Mouse (Mus musculus) erythroblast, adult 5-6 weeks (primary cell): Measurements from ENCODE around the gene Drc1. TPM values are rescaled to one million over a fixed set of nuclear protein-coding genes. Genes with fewer than 3 reads are reported as not detected.
A peak's percentile ranks its signal among the peaks of the same experiment; 100 is the strongest.

ENCODE experiments used
- ATAC-seq: replicated peaks from 2 replicates; pipeline ENCODE4 v1.8.0; 2016; ENCODE audit warnings: moderate number of reproducible peaks, mild to moderate bottlenecking, moderate TSS enrichment, inconsistent platforms; ENCODE audit not compliant: poor library complexity, low FRiP score, severe bottlenecking
- total RNA-seq, 2 experiments: library from RNA; stranded (forward) in 1 of 2; stranded (reverse) in 1 of 2; fragments of 150-400 nt in 1 of 2; fragments of 200-764, 138-1000 nt in 1 of 2; gene quantifications; 2 replicates each; pipeline versions ENCODE4 v1.2.3 to v1.2.4; 2015 to 2017; ENCODE audit warnings: low replicate concordance in 2 of 2

Gene Drc1
- total RNA-seq (2015; ENCODE audit: low replicate concordance) (not detected in 2 replicates), total RNA-seq (2017; ENCODE audit: low replicate concordance) (not detected in 2 replicates)

DNA sequence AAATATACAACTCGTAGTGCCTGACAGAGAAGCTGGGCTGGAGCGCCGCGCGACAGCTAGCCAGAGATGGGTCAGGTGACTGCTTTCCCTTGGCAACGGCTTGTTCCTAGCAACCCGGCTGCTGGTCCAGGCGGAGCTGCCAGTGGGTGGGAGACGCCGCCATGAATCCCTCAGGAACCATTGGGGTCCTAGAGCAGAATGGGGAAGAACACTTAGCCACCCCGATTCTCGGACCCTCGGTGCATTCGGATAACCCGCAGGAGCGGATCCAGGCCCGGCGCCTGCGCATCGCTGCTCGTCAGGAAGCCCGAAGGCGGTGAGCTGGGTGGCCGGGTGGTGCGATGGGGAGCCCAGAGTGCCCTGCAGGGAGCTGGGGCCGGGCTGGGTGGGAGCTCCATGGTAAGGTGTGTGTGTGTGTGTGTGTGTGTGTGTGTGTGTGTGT, at the start of gene Drc1:
Drc1 (plus strand) TSS at position 98 of the 442 bp plus-strand sequence.
- no peak for ATAC-seq

DNA sequence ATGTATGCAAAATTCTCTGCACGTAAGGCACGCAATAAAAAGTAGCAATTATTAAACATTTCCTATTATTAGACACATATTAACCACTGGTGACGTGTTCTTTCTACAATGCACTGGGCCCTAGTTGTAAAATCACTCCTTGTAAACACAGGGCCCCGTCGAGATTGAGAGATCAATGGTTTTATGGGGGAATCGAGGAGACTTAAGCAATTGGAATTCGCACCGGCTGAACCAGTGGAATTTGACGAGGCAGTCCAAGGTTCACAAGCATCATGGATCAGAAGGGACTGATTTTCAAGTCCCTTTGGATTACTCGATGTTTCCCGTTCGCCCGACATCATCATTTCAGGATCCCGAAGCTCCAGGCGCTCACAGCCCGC, 49.3 kb upstream of the Drc1 start:
- no peak; the same call in 1 of the 2 replicates for ATAC-seq

DNA sequence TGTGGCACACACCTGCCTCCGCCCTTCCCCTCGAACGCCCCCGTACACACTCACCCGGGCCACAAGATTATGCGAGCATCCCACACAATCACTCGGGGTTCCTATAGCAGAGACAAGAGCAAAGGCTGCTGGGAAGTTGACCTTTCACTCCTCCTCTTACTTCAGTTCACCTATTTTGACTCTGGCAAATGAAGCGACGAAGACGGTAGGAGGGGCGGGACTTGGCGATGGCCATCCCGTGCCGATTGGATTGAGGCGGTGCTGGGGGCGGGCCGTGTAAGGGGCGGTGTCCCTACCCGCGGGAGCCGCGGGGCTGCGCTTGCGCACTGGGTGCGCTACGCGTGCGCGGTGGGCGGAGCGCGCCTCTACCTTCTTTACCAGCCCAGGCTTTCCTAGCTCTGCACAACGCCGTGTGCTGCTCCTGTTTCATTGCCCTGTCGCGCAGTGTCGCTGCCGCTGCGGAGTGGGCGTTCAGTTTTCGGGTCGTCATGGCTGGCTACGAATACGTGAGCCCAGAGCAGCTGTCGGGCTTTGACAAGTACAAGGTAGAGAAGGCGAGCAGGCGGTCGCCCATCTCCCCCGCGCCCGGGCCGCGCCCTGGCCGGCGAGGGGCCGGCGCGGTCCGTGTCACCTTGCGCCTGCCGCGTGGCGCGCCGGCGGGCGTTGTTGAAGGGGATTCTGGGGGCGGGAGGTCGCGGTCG, 48.8 kb upstream of the Drc1 start, which contains the start of gene Selenoi:
Selenoi (plus strand) TSS at position 311 of the 701 bp plus-strand sequence.
- ATAC-seq, result peak; percentile 98

DNA sequence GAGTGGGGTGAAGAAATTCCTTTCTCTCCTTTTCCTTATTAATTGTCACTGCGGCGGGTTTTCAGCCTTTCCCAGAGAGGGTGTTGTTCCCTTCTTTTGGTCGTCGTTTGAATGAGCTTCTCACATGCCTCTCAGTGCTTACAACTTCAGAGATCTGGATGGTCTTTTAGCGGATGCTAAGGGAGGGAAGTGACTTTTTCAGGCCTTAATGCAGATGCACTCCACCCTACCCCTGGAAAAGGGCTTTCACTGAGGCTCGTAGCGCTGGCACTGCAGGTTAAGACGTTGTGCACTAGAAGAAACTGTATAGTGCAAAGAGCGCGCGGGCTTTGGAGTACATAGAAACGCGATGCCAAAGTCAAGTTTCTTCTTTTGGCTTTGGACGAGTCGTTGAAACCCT, 48.1 kb upstream of the Drc1 start:
- no peak; the same call in 1 of the 2 replicates for ATAC-seq

DNA sequence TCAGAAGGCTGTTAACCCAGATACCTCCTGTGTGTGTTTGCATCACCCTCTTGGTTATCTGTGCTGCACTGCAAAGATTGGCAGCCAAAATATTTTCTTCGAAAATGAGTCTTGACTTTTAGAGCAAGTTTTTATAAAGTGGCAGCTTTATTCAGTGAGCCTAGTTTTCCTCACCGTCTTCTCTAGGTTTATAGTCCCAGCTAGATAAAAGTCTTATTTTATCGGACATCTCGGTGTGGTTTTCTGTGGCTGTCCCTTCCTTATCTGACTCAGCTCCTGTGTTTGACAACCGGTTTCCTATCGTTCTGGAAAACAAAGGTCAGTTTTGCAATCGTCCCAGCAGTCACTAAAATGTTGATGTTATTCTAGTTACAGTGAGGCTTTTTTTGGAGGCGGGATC, 47.2 kb upstream of the Drc1 start:
- ATAC-seq, result no peak

DNA sequence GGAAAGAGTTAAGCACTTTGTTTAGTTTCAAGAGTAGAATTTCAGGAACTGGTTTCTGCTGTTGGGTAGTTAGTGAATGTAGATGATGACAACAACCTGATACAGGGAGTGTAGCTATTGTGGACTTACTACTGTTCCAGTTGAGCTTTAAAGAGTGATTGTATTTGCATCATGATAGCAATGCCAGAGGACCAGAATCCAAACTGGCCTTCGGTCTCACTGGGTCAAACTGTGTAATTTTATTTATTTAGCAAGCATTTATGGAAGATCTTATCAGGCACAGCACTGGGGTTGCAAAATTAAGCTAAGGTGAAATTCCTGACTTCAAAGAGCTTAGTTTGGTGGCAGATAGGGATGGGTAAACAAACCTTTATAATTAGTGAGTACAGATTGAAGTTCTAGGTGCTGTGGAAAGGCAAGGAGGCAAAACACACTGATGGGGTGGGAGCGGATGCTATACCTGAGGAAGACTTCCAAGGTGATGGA, 45.5 kb upstream of the Drc1 start:
- ATAC-seq, result no peak

DNA sequence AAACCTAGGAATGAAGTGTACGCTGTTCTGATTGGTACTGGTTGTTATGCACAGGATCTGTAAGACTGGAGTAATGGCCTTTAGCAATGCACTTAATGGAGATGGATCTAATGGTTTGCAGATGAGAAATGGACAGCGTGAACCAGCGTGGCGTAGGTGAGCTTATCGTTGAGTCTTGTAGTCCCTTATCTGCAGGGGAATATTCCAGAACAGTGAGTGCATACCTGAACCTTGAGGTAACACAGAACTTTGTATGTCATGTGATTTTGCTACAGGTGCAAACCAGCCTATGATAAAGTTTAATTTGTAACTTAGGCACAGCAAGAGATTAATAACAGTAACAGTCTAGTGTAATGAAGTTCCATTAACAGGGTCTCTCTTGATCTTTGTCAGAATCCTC, 42.7 kb upstream of the Drc1 start:
- no peak for ATAC-seq

DNA sequence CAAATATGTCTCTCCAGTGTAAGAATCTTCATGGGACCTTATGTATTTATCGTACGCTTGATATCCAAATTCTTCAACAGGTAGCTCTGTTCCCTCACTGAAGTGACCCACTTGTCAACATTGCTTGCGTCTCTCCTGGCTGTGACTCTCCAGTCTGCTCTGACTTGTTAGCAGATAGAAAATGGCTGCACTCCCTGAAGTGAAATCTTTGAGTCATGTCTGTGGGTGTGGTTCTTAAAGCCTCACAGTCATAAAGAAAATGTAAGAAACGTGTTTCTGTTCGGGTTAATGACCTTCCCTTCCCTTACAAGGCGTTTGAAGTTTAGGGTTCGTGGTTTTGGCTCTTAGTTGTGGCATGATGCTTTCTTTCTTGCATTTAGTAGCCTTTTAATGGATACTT, 40.6 kb upstream of the Drc1 start:
- peak; percentile 71 for ATAC-seq

DNA sequence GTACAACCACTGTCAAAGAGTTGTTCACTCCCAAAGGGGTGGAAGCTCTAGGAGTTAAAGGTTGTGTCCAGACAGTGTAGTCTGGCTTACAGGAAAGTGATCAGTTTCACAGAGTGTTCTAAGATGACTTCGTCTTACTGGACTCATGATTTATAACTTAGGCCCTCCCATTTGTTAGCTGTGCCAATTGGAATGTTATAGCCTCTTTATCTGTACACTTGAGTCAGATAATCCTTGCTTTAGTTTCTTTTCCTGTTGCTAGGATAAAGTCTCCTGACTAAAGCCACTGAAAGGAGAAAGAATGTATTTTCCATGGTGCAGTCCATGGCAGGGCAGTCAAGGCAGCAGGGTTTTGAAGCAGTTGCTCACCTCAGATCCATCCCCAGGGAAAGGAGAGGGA, 38.8 kb upstream of the Drc1 start:
- no peak for ATAC-seq

DNA sequence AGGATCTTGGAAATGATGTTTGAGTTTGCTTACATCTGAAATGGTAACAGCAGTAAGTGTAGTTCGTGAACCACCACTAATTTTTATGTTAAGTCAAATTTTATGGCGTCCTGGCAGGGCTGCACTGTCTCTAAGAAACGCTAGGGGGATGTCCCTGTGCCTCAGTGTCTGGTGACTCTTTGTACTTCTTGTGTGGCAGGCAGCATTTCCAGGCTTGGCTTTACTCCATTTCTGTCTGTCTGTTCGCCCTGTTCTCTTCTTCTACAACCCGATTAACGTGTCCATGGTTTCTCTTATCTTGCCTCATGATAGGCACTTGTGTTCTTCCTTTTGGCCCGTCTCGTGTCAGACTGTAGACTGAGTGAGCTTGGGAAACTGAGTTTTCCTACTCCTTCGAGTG, 37.4 kb upstream of the Drc1 start:
- peak; percentile 62 for ATAC-seq

DNA sequence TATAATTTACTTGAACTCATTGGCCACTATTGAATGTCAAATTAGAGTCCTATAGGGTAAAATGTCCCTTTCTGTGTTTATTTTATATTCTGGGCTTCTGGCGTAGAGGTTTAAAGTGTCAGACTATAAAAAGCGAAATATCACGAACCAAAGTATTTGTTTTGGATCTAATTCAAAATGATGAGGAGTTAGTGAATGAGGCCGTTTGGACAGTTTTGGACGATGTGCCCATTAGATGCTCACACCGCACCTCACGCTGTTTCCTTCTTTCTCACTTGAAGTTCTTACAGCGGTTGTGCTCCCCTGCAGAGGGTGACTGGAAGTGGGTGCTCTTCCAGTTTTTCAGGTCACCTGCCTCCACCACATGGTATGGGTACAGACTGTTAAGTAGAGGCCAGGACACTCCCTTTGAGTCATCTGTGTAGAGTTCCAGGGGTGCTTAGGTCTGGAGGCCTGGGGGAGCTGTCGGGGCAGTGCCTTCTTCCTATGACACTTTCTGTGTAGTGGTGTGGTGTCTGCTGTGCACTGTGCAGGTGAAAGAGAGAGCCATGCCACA, 35.2 kb upstream of the Drc1 start:
- no peak for ATAC-seq

DNA sequence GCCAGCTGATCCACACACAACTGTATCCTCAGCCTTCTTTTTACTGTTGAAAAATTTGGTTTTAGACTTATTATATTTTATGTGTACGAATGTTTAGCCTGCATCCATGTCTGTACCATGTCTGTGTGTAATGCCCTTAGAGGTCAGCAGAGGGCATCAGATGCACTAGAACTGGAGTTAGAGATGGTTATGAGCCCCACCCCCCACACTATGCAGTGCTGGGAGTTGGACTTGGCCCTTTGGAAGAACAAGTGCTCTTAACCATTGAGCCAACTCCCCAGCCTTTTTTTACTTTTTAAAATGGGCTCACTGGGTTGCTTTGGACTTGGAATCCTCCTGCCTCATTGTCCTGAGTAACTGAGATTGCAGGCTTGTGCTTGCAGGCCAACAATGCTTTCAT, 33.5 kb upstream of the Drc1 start:
- no peak for ATAC-seq

DNA sequence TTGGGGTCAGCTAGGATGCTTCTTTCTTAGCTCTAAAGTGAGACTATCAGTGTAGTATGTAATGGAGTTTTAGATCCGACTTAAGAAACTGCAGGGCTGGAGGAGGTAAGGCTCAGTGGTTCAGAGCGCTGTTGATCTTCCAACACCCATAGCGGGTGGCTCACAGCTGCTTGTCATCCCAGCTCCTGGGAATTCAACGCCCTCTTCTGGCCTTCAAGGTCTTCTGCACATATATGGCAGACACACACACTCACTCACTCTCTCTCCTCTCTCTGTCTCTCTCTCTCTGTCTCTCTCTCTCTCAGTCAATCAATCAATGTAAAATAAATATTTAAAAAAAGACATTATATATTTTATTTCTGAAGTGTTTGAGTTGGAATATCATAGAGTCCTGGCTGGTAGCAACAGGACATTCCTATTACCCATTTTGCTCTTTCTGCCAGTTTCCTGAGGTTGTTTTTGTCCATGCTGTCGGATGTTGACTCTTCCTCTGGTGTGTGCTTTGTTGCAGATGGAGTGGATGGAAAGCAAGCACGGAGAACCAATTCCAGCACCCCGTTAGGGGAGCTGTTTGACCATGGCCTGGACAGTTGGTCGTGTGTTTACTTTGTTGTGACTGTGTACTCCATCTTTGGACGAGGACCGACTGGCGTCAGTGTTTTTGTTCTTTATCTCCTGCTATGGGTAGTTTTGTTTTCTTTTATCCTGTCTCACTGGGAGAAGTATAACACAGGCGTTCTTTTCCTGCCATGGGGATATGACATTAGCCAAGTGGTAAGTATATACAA, 25.4 kb upstream of the Drc1 start:
- no peak for ATAC-seq

DNA sequence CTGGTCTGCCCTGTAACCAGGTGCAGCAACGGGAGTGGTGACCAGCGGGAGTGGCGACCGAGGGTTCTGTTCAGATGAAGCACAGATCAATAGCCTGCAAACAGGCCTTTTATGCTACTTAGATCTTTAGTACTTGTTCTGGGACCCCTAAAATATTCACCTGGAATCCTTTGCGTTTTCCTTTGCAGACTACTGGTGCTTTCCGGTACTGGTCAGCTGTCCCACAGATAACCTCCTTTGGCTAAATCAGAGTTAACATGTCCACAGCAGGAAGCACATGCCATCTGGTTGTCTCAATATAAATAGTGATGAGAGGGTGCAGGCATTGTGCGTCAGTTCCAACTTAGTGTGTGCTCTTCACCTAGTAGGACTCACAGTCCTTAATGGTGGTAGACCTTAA, 22.4 kb upstream of the Drc1 start:
- ATAC-seq, result no peak

DNA sequence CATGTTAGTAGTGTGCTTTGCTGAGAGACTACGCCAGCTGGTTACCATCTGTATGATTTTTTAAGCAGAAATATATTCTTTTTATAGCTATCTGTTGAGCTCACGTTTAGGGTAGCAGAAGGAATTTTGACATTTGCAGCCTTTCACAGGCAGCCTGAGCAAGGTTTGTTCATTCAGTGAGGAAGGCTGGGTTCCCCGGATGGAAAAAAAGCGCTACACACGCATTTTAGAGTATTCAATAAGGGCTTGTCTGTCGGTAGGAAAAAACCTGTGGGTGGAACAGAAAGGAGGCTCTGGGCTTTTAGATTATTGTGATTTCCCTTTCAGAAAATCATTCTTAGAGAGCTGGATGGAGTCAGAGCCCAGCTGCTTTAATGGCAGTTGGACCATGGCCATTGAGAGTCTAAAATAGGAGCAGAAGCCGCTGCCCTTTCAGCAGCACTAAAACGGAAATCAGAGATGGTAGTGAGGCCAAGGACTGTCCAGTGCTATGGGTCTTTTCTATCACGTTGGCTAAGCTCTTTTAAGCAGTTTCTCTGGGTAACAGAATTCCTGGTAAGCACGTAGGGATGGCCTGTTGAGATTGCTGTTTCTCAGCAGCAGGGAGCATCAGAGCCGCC, 10.5 kb upstream of the Drc1 start:
- ATAC-seq, result no peak

DNA sequence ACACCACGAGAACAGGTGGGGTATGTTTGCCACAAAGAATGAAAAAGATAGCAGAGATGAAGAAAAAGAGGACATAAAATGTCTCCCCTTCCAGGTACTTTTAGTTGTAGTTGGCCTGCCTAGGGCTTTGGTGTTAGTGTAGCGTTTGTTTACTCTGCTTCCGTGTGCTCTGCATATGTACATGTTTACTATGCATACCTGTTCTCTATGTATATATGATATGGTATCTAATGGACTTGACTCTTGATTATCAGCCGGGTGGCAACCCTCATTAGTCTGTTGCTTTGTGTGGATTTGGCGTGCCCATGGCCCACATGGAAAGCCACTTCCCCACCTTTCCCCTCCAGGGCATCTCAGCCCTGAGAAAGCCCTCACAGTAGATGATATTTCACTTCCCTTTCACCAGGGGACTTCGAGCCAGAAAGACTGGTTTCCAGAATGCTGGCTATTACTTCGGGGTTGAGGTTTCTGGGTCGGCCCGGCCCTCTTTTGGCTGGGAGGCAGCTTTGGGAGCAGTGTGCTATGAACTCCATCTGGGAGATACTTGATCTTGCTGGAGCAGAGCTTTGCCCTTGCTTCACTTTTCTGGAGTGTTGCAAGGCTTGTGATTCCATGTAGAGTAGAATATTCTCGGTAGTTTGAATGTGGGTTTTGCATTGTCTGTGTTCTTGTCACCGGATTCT, 9.4 kb upstream of the Drc1 start:
- no peak for ATAC-seq

DNA sequence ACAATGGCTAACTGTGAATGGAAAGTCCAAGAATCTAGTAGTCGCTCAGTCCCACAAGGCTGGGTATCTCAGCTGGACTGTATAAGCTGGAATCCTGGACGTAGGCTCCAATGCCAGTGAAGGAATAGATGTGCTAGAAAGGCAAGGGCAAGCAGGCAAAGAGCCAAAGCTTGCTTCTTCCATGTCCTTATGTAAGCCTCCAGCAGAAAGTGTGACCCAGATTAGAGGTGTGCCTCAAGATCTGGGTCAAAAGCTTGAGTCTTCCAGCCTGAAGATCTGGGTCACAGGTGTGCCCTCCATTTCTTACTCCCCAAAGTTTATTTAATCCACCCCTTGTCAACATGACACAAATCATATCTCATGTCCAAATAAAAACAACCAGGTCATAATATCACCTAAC, 4.8 kb upstream of the Drc1 start:
- no peak for ATAC-seq

DNA sequence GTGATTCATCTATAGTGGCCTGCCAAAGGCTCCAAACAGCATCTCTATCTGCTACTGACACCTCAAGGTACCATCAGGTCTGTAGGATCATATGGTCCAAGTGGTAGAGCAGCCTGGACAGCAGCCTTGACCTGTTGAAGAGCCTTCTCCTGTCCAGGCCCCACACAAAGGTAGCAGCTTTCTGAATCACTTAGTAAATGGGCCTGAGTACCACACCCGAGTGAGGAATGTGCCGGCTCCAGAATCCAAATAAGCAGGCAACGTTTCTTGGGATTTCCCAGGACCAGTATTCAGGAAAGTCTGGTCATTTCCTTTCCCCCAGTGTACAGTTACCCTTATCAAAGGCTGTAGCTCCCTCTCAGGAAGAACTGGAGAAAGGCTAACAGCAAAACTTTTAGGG, 2.2 kb upstream of the Drc1 start:
- no peak for ATAC-seq

DNA sequence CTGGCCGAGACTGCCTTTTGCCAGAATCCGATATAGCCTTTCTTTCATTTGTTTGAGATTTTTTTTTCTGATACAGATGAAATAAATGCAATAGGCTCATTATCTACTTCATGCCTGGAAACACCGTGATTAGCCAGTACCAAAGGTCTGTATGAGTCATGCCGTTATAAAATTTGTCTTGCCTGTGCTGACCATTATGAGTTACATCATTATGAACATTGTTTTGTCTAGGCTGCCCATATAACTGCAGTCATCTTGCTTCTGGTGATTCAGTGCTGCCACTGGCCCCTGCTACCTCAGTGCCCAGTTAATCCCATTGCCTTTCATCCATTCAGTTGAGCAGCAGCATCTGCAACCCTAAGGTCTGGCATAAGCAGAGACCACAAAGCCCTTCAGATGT, 1.7 kb upstream of the Drc1 start:
- ATAC-seq, result no peak

DNA sequence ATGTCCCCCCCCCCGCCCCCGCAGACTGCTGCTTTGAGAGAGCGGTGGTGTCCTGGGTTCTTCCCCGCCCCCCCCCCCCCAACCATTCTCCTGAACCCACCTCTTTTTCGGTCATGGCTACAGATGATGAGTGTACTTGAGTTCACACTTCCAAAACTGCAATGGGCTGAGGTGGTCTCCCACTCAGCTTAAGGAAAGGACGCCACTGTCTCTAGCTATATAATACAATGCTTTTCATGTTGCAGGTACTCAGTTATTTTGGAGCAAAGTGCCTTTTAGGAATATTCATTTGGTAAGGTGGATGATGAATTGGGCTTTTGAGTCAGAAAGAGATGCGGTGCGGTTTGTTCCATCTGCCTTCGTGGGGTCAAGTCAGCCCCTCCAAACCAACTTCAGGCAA, 324 bp upstream of the Drc1 start:
- no peak for ATAC-seq
